Mouse (Mus musculus): ENCODE data around the gene Serpinb5. TPM values are rescaled to one million over a fixed set of nuclear protein-coding genes. Genes with fewer than 3 reads are reported as not detected.

The Serpinb5 gene
- 0.05 TPM in 1 of 2 replicates, not detected in the other for polyA plus RNA-seq (2015; fragmentation: Nextera tagmentation; extraction: Ambion mirVana)

- Histone ChIP-seq H3K4me2 (no peak within 1 kb of the TSS), H3K4me1 (replicated peaks) (no peaks in the 10 kb centered on the region), H3K9me3 (replicated peaks) (no peaks in the 10 kb centered on the region), H3K27me3 (no peaks in the 10 kb centered on the region), H3K9ac (no peak within 1 kb of the TSS), H3K36me3 (replicated peaks) (no peaks in the 10 kb centered on the region), H3K27ac (replicated peaks) (no peak within 1 kb of the TSS), H3K4me3 (replicated peaks) (no peak within 1 kb of the TSS)
- WGBS (ENCODE audit: insufficient replicate concordance): 57% methylated on average over 8 of the region's 8 CpGs
- no peak for ATAC-seq (ENCODE audit: insufficient read depth)
Measured at GRCm38 (mm10) chr1:106860847-106861246, at the start of gene Serpinb5. TSS of gene Serpinb5 (plus strand) at chr1:106861173.

- Histone ChIP-seq H3K27ac (replicated peaks) (no peak overlapping the region), H3K4me3 (replicated peaks) (no peak overlapping the region), H3K9ac (no peak overlapping the region), H3K4me2 (no peak overlapping the region), H3K9me3 (replicated peaks) (no peaks in the 10 kb centered on the region), H3K4me1 (replicated peaks) (no peaks in the 10 kb centered on the region), H3K36me3 (replicated peaks) (no peaks in the 10 kb centered on the region), H3K27me3 (no peaks in the 10 kb centered on the region)
- WGBS (ENCODE audit: insufficient replicate concordance): 19% methylated on average over 5 of the region's 5 CpGs
- ATAC-seq (ENCODE audit: insufficient read depth): no peak
Measured at GRCm38 (mm10) chr1:106814864-106815263, 46.1 kb upstream of the Serpinb5 start.

DNA sequence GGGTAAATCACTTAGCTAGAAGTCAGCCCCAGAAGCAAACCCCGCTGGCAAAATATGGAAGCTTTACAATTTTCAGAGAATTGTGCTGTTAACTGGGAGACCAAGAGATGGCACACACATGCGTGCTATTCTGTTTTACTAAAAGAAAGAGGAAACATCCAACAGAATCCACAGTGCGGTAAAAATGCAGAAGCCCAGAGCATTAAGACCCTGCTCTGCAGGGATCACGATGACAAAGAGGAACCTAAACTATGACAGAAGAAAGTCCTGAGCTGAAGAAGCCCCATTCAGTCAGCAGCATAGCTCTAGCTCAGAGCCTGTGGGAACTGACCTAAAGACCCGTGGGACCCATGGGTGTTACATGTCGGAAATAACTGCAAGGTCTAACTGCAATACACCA, 45.7 kb upstream of the Serpinb5 start:
- 26% methylated on average over 6 of the region's 6 CpGs for WGBS (ENCODE audit: insufficient replicate concordance)
- Histone ChIP-seq H3K27ac (replicated peaks) (no peak overlapping the region), H3K9ac (no peak overlapping the region), H3K4me2 (no peak overlapping the region), H3K9me3 (replicated peaks) (no peaks in the 10 kb centered on the region), H3K4me3 (replicated peaks) (no peak overlapping the region), H3K36me3 (replicated peaks) (no peaks in the 10 kb centered on the region), H3K4me1 (replicated peaks) (no peaks in the 10 kb centered on the region), H3K27me3 (no peaks in the 10 kb centered on the region)
- ATAC-seq (ENCODE audit: insufficient read depth): no peak

DNA sequence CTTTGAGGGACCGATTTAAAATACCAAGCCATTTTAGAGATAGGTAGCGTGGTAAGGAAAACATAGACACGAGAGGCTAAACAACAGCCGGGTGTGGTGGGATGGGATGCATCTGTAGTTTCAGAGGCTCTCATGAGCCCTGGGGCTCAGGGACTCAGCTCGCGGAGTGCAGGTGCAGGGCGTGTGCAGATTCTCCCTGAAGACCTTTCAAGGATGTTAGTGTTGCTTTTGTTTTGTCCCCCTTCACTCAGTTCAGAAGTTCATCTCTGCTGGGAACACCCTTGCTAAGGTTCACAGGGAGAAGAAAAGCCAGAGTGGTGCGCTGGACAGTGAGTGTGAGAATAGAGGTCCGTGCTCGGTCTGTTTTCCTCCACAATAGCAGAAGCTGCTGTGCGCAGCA, 44.2 kb upstream of the Serpinb5 start:
- no peak overlapping the region for H3K9ac ChIP-seq
- no peak overlapping the region for H3K4me2 ChIP-seq
- no peaks in the 10 kb centered on the region for H3K36me3 ChIP-seq (replicated peaks)
- H3K4me1 ChIP-seq (replicated peaks): no peaks in the 10 kb centered on the region
- WGBS (ENCODE audit: insufficient replicate concordance): 73% methylated on average over 11 of the region's 11 CpGs
- no peak for ATAC-seq (ENCODE audit: insufficient read depth)
- no peak overlapping the region for H3K27ac ChIP-seq (replicated peaks)
- no peaks in the 10 kb centered on the region for H3K9me3 ChIP-seq (replicated peaks)
- H3K4me3 ChIP-seq (replicated peaks): no peak overlapping the region
- H3K27me3 ChIP-seq: no peaks in the 10 kb centered on the region

DNA sequence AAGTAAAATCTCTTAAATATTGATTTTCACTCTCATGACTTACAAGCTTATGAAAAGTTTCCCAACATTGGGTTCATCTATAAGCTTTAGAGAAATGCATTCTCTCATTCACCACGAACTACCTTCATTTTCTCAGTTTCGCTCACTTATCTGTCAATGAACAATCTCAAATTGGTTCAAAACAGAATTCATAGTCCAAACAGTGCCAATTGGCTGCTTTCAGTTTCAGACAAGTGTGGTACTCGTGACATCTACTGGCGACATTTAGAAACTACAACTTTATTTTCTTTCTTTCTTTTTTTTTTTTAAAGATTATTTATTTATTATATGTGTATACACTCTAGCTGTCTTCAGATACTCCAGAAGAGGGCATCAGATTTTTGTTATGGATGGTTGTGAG, 42.6 kb upstream of the Serpinb5 start:
- ATAC-seq (ENCODE audit: insufficient read depth): no peak
- no peaks in the 10 kb centered on the region for H3K4me1 ChIP-seq (replicated peaks)
- H3K4me2 ChIP-seq: no peak overlapping the region
- H3K4me3 ChIP-seq (replicated peaks): no peak overlapping the region
- H3K27me3 ChIP-seq: no peaks in the 10 kb centered on the region
- H3K27ac ChIP-seq (replicated peaks): no peak overlapping the region
- no peaks in the 10 kb centered on the region for H3K9me3 ChIP-seq (replicated peaks)
- no peak overlapping the region for H3K9ac ChIP-seq
- H3K36me3 ChIP-seq (replicated peaks): no peaks in the 10 kb centered on the region
- 11% methylated on average over 4 of the region's 4 CpGs for WGBS (ENCODE audit: insufficient replicate concordance)

DNA sequence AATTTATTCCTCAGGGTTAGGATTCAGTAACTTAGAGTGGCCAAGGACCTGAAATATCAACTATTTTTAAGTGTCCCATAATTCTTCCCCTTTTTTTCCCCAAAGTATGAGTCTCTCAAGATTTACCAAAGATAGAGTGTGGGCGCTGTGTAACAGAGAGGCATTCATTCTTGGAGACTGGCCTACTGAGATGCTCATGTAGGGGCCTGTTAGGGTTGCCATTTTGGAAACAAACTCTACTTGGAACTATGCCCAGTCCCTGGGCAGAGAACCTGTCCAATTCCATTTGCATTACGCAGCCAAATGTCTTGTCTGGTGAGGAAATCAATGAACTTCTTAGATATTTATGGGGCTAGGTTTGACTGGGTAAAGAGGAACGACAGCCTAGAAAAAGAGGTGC, 38.7 kb upstream of the Serpinb5 start:
- WGBS (ENCODE audit: insufficient replicate concordance): 63% methylated on average over 3 of the region's 3 CpGs
- no peak overlapping the region for H3K27ac ChIP-seq (replicated peaks)
- H3K4me1 ChIP-seq (replicated peaks): no peaks in the 10 kb centered on the region
- no peak overlapping the region for H3K4me2 ChIP-seq
- no peak overlapping the region for H3K9ac ChIP-seq
- no peaks in the 10 kb centered on the region for H3K27me3 ChIP-seq
- no peaks in the 10 kb centered on the region for H3K9me3 ChIP-seq (replicated peaks)
- no peaks in the 10 kb centered on the region for H3K36me3 ChIP-seq (replicated peaks)
- no peak for ATAC-seq (ENCODE audit: insufficient read depth)
- H3K4me3 ChIP-seq (replicated peaks): no peak overlapping the region

DNA sequence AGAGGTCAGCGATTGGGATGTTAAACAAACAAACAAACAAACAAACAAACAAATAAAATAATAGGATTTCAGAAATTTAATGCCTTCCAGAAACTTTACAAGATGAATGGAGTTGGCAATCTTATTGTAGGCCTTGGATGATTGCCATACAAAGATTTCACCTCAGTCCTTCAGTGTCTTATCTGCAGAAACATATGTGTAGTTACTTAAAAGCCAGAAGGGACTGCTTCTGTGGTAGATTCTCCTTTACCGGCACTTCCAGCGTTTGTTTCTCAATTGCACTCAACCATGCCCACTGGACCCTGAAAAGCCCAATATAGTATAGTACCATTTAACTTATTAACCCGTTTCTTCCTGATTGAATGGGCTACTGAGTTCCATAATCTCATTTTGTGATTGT, 32.2 kb upstream of the Serpinb5 start:
- 37% methylated on average over 4 of the region's 4 CpGs for WGBS (ENCODE audit: insufficient replicate concordance)
- no peak for ATAC-seq (ENCODE audit: insufficient read depth)
- Histone ChIP-seq H3K9ac (no peak overlapping the region), H3K9me3 (replicated peaks) (no peaks in the 10 kb centered on the region), H3K4me1 (replicated peaks) (no peaks in the 10 kb centered on the region), H3K27me3 (no peaks in the 10 kb centered on the region), H3K36me3 (replicated peaks) (no peaks in the 10 kb centered on the region), H3K4me2 (no peak overlapping the region), H3K27ac (replicated peaks) (no peak overlapping the region), H3K4me3 (replicated peaks) (no peak overlapping the region)

GRCm38 (mm10) chr1:106865543-106865942, 4.6 kb downstream of the Serpinb5 start:
- Histone ChIP-seq H3K4me1 (replicated peaks) (no peaks in the 10 kb centered on the region), H3K4me3 (replicated peaks) (no peak overlapping the region), H3K9me3 (replicated peaks) (no peaks in the 10 kb centered on the region), H3K36me3 (replicated peaks) (no peaks in the 10 kb centered on the region), H3K9ac (no peak overlapping the region), H3K4me2 (no peak overlapping the region), H3K27ac (replicated peaks) (no peak overlapping the region), H3K27me3 (no peaks in the 10 kb centered on the region)
- WGBS (ENCODE audit: insufficient replicate concordance): 64% methylated on average over 6 of the region's 6 CpGs
- no peak for ATAC-seq (ENCODE audit: insufficient read depth)

GRCm38 (mm10) chr1:106866029-106866428, 5.1 kb downstream of the Serpinb5 start:
- Histone ChIP-seq H3K4me3 (replicated peaks) (no peak overlapping the region), H3K27me3 (no peaks in the 10 kb centered on the region), H3K9ac (no peak overlapping the region), H3K27ac (replicated peaks) (no peak overlapping the region), H3K9me3 (replicated peaks) (no peaks in the 10 kb centered on the region), H3K4me2 (no peak overlapping the region), H3K4me1 (replicated peaks) (no peaks in the 10 kb centered on the region), H3K36me3 (replicated peaks) (no peaks in the 10 kb centered on the region)
- no peak for ATAC-seq (ENCODE audit: insufficient read depth)
- 63% methylated on average over 5 of the region's 5 CpGs for WGBS (ENCODE audit: insufficient replicate concordance)

- Histone ChIP-seq H3K27me3 (no peaks in the 10 kb centered on the region), H3K4me2 (no peak overlapping the region), H3K36me3 (replicated peaks) (no peaks in the 10 kb centered on the region), H3K4me3 (replicated peaks) (no peak overlapping the region), H3K4me1 (replicated peaks) (no peaks in the 10 kb centered on the region), H3K27ac (replicated peaks) (no peak overlapping the region), H3K9me3 (replicated peaks) (no peaks in the 10 kb centered on the region), H3K9ac (no peak overlapping the region)
- 52% methylated on average over 6 of the region's 6 CpGs for WGBS (ENCODE audit: insufficient replicate concordance)
- no peak for ATAC-seq (ENCODE audit: insufficient read depth)
Measured at GRCm38 (mm10) chr1:106866768-106867167, 5.8 kb downstream of the Serpinb5 start.

DNA sequence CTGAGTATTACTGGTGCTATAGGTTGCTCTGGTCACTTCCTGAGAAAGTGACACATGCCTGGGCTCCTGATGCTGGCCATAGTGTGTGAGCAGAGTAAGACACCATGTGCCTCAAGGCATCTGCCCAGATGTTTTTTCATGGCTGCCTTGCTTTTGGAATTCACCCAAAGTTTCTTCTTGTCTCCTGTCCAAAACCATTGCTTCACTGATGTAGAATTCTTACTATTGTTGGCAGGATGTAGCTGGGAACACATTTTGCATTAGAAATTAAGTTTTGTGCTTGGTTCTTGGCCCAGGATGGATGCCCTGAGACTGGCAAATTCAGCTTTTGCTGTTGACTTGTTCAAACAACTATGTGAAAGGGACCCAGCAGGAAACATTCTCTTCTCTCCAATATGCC, 9.0 kb downstream of the Serpinb5 start:
- no peak overlapping the region for H3K4me3 ChIP-seq (replicated peaks)
- H3K4me2 ChIP-seq: no peak overlapping the region
- ATAC-seq (ENCODE audit: insufficient read depth): no peak
- H3K4me1 ChIP-seq (replicated peaks): no peaks in the 10 kb centered on the region
- no peaks in the 10 kb centered on the region for H3K9me3 ChIP-seq (replicated peaks)
- no peak overlapping the region for H3K27ac ChIP-seq (replicated peaks)
- H3K9ac ChIP-seq: no peak overlapping the region
- H3K27me3 ChIP-seq: no peaks in the 10 kb centered on the region
- no peaks in the 10 kb centered on the region for H3K36me3 ChIP-seq (replicated peaks)

DNA sequence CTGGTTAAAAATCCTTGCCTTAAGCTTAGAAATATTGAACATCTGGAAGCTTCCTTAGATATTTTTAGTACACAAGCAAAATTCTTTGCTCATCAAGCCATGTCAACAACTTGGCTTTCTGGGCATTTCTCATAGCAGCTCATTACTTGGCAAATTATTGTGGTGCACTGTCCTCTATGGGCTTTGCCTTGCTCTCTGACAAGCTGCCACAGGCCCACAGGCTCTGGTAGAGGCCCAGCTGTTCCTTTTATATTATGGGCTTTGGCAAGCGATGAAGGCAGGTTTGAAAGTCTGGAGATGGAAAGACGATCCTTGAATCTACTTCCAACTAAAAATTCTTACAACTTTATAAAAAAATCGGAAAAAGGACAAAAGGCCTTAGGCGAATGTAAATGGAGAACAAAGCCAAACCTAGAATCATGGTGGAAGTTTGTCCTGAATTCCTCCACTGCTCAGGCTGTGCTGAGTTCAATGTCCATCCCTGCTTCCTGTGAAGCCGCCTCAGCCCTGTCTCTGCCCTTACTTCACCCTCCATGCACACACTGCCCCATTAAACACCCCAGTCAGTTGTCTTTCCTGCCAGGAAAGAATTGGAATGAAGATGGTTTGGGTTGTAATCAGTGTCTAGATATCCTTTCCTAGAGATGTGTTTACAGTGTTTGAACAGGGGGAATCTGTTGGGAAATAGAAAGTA, 14.4 kb downstream of the Serpinb5 start:
- no peaks in the 10 kb centered on the region for H3K4me1 ChIP-seq (replicated peaks)
- H3K27me3 ChIP-seq: no peaks in the 10 kb centered on the region
- H3K9me3 ChIP-seq (replicated peaks): no peaks in the 10 kb centered on the region
- no peak overlapping the region for H3K4me2 ChIP-seq
- no peak overlapping the region for H3K9ac ChIP-seq
- H3K27ac ChIP-seq (replicated peaks): no peak overlapping the region
- H3K4me3 ChIP-seq (replicated peaks): no peak overlapping the region
- WGBS (ENCODE audit: insufficient replicate concordance): 61% methylated on average over 5 of the region's 5 CpGs
- ATAC-seq (ENCODE audit: insufficient read depth): no peak
- no peaks in the 10 kb centered on the region for H3K36me3 ChIP-seq (replicated peaks)

All from liver, embryonic 15.5 days (tissue).